Mouse (Mus musculus): ENCODE results near the gene Lef1. TPM values are rescaled to one million over a fixed set of nuclear protein-coding genes. Genes with fewer than 3 reads are reported as not detected.

Gene Lef1
- polyA plus RNA-seq, 1 experiment, result not detected

DNA sequence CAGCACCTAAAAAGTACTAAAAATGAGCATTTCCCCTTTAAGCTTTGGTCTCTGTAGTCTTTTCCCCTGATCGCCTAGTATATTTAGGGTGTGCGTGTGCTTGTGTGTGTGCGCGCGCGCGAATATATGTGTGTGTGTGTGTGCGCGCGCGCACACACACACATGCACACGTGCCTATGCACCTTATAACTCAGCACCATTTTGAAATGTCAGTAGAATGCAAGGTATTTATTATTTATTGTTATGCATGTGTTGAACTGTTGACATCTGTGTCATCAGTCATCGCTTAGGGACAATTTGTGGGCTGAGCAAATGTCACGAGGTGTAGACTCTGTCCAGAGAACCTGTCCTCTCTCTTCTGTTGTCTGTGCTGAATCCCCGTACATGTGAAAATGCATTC, 7.1 kb downstream of the Lef1 start:
- Histone ChIP-seq H3K4me3 (ENCODE audit: insufficient read depth, low read depth, low read length) (no peak overlapping the region), H3K4me1 (ENCODE audit: control insufficient read depth, insufficient read depth, insufficient read length, low read length) (no peaks in the 10 kb centered on the region; the same call in 1 of the 2 replicates), H3K27ac (replicated peaks; ENCODE audit: low read depth, low read length) (no peak overlapping the region)

DNA sequence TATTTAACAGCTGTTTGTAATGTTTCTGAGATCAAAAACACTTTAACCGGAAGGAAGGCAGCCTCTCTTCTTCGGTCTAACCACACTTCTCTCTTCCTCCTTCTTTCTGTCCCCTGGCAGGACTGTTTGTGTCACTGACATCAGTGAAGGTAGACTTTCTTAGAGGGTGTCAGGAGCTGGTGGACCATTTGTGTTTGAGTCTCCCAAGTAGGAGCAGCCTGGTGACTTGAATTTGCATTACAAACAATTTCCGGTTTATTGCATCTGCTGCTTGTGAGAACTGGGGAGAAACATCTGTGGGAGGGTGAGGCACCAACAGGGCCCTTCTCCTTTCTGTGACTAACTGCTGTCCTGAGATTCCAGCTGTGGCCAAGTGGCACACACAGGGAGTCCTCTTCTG, 7.6 kb downstream of the Lef1 start:
- Histone ChIP-seq H3K4me1 (ENCODE audit: control insufficient read depth, insufficient read depth, insufficient read length, low read length) (no peaks in the 10 kb centered on the region; the same call in 1 of the 2 replicates), H3K4me3 (ENCODE audit: insufficient read depth, low read depth, low read length) (no peak overlapping the region)

DNA sequence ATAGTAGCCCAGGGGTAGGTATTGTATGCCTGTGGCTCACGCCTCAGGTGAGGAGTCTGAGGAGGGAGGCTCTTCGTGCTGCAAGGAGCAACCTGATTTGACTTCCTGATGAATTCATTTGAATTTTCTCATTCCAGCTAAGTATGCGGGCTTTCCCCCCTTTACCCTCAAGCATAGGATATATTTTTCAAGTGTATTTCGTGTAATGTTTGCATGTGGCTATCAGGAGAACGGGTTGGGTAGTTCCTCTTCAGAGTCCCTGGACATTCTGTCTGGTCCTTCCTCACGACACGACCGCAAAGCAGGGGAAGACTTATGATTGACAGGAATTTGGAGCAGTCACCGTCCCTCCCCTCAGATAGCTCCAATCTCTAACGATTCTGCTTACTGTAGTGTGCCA, 9.2 kb downstream of the Lef1 start:
- H3K4me1 ChIP-seq (ENCODE audit: control insufficient read depth, insufficient read depth, insufficient read length, low read length), result no peaks in the 10 kb centered on the region
- H3K27ac ChIP-seq (replicated peaks; ENCODE audit: low read depth, low read length), result no peak overlapping the region

More for the DNA sequence above, 7.6 kb downstream of the Lef1 start:
- H3K27ac ChIP-seq (replicated peaks; ENCODE audit: low read depth, low read length), result no peak overlapping the region

DNA sequence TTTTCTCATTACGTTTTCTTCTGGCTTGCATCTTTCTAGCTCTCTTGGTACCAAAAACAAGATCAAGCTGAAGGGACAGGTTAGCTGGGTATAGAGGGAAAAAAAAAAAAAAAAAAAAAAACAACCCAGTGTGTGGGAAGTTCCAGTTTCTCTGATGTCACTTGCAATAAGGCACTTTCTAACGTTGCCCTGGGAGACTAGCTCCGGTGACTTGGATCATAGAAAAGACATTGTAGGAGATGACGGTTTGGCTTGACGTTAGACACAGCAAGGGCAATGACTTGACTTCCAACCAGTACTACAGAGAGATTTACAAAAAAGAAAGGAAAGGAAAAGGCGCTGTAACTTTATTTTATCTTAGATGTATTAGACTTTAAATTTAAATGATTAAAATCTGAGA, 13.2 kb downstream of the Lef1 start:
- Histone ChIP-seq H3K4me3 (ENCODE audit: insufficient read depth, low read depth, low read length) (no peak overlapping the region), H3K27ac (replicated peaks; ENCODE audit: low read depth, low read length) (no peak overlapping the region), H3K4me1 (ENCODE audit: control insufficient read depth, insufficient read depth, insufficient read length, low read length) (no peaks in the 10 kb centered on the region)

More for the DNA sequence above, 9.2 kb downstream of the Lef1 start:
- no peak overlapping the region for H3K4me3 ChIP-seq (ENCODE audit: insufficient read depth, low read depth, low read length)

DNA sequence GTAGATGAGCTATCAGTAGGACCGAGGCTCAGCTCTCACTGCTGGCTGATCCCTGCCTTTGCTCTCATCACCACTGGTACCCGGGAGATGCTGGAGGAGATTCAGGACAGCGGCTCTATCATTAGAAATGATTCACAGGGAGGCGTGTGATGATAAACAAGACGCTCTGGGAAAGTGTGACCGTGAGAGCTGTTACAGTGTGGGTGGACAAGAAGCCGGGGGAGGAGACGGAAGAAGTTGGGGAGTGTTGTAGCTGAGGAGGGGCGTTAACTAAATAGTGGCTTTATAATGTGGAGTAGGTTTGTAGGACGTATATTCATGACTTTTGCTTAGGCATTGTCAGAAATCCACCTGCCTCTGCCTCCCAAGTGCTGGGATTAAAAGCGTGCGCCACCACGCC, 15.6 kb downstream of the Lef1 start:
- Histone ChIP-seq H3K27ac (replicated peaks; ENCODE audit: low read depth, low read length) (no peak overlapping the region), H3K4me3 (ENCODE audit: insufficient read depth, low read depth, low read length) (no peak overlapping the region), H3K4me1 (ENCODE audit: control insufficient read depth, insufficient read depth, insufficient read length, low read length) (no peaks in the 10 kb centered on the region)

DNA sequence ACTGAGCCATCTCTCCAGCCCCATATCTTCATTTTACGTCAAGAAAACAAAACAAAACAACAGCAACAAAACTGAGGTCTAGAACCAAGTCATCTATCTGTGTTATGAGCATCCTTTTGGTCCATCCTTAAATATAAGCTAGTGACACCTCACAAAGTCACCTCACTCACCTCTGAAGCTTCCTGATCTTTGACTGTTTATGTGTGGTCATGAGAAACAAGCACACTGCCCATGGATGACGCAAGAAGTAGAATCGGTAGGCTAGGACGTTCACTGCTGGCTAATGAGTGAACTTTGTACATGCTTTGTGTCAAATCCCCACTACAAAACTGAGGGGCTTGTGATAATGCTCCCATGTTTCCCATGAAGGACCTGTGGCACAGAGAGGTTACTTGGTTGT, 16.2 kb downstream of the Lef1 start:
- H3K4me1 ChIP-seq (ENCODE audit: control insufficient read depth, insufficient read depth, insufficient read length, low read length), result no peaks in the 10 kb centered on the region
- no peak overlapping the region for H3K27ac ChIP-seq (replicated peaks; ENCODE audit: low read depth, low read length)
- H3K4me3 ChIP-seq (ENCODE audit: insufficient read depth, low read depth, low read length), result no peak overlapping the region

DNA sequence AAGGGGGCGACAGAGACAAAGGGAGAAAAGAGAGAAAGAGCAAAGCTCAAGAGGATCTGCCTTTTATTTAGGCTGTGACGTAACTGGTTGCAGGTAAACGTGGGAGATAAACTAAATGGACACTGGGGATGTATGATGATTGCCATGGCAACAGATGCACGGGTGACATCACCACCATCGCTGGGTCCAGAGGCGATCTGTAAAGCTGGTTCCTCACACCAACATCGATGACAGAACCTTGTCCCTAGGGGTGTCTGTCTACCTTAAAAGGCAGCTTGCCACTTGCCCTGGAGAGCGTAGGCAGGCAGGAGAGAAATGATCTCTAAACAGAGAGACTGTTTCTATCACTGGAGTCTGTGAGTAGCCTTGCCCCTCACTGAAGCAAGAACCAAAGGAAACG, 23.7 kb downstream of the Lef1 start:
- H3K27ac ChIP-seq (replicated peaks; ENCODE audit: low read depth, low read length), result no peak overlapping the region
- H3K4me3 ChIP-seq (ENCODE audit: insufficient read depth, low read depth, low read length), result no peak overlapping the region
- no peaks in the 10 kb centered on the region for H3K4me1 ChIP-seq (ENCODE audit: control insufficient read depth, insufficient read depth, insufficient read length, low read length)

DNA sequence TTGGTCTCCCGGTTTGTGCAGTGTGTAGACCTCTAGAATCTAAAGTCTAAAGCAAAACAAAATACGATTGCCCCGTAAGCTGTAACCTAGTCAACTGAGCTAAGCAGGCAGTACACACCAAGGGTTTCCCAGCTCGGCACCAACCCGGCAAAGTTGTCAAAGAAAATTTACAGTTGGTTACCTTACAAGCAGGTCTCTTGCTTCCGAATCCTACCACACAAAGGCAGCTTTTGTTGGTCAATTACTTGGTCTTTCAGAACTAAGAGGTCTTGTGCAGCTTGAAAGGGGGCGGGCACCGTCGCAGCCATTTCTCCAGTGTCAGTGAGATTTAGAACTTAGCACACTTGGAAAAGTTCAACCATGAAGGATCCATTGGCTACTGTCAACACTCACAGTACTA, 25.2 kb downstream of the Lef1 start:
- H3K4me1 ChIP-seq (ENCODE audit: control insufficient read depth, insufficient read depth, insufficient read length, low read length), result no peaks in the 10 kb centered on the region
- H3K27ac ChIP-seq (replicated peaks; ENCODE audit: low read depth, low read length), result no peak overlapping the region
- no peak overlapping the region for H3K4me3 ChIP-seq (ENCODE audit: insufficient read depth, low read depth, low read length)

DNA sequence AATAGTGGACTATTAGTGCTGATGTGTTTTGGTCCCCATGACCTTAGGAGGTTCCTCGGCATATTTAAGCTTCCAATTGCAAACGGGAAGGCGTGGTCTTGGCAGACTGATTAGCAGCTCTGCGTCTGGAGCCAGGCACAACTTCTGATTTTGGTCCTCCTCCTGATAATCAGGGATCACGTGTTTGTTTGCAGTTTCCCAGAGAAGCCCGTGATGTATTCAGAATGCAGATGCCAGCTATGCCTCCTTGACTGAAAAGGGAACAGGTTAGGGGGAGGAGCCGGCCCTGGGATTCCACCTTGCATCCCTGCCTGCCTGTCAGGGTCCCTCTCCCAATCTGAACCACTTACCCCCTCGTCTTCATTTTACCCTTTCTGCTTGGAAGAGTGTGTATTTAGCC, 26.2 kb downstream of the Lef1 start:
- Histone ChIP-seq H3K4me1 (ENCODE audit: control insufficient read depth, insufficient read depth, insufficient read length, low read length) (no peaks in the 10 kb centered on the region), H3K4me3 (ENCODE audit: insufficient read depth, low read depth, low read length) (no peak overlapping the region), H3K27ac (replicated peaks; ENCODE audit: low read depth, low read length) (no peak overlapping the region)

DNA sequence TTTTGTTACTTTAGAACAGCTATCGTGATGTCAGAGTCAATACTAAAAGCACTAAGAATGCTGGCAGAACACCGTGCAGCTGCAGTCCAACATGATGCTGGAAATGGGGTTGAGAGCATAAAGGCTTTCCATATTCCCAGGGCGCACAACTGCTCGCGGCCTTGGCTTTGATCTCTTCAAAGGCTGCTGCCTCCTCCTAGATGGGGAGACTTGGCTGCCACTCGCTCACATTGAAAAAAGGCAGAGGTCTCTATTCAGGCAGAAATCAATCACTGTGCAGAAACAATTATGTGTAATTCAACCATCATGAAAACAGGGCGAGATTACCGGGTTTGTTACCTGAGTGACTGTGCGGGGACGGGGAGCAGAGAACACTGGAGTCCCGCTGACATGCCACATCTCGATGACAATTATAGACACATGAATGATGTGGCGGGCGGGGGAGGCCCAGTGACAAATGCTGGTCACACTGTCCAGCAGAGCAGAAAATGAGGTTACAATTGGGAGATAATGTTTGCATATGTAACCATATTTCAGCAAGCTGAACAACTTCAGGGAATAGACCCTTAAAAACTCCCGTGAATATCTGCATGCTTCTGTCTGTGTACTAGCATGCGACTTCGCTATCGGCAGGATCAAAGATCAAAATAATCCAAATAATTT, 27.0 kb downstream of the Lef1 start:
- no peaks in the 10 kb centered on the region for H3K4me1 ChIP-seq (ENCODE audit: control insufficient read depth, insufficient read depth, insufficient read length, low read length)
- H3K27ac ChIP-seq (replicated peaks; ENCODE audit: low read depth, low read length), result no peak overlapping the region
- H3K4me3 ChIP-seq (ENCODE audit: insufficient read depth, low read depth, low read length), result no peak overlapping the region

DNA sequence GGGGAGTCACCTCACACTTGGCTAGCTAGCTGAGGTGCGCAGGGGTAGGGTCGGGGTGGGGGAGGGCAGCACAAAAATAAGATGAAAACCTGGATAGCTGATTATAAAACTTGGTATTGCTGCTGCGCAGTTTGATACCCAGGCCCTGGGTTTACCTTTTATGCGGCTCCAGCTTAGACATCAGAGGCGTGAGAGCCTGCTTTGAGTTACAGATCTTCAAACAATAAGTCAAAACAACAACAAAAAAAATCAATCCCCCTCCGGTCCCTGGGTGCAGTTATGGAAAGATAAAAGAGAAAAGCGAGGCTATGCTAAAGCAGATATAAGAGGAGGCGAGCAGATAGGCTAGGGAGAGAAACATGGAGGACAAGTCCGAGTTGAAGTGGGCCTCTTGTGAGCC, 28.0 kb downstream of the Lef1 start:
- Histone ChIP-seq H3K4me1 (ENCODE audit: control insufficient read depth, insufficient read depth, insufficient read length, low read length) (no peaks in the 10 kb centered on the region), H3K4me3 (ENCODE audit: insufficient read depth, low read depth, low read length) (no peak overlapping the region)

DNA sequence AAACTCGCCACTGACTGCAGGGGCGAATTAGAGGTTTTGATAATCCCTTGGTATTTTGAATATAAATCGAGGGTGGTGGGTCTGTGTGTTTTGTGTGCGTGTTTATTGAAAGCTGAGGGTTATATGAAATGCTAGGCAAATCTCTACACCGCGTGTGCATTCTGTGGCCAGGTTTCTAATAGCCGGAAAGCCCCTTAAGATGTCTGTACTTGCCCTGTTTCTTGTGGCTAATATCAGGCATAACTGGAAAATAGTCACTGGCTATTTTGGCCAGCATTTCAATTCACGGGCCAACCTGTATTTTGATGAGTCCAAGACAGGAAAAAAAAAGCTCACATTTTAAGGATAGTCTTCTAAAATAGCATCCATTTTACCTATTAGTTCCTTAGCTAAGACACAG, 28.5 kb downstream of the Lef1 start:
- H3K4me3 ChIP-seq (ENCODE audit: insufficient read depth, low read depth, low read length), result no peak overlapping the region
- no peak overlapping the region for H3K27ac ChIP-seq (replicated peaks; ENCODE audit: low read depth, low read length)
- no peaks in the 10 kb centered on the region for H3K4me1 ChIP-seq (ENCODE audit: control insufficient read depth, insufficient read depth, insufficient read length, low read length)

More for the DNA sequence above, 28.0 kb downstream of the Lef1 start:
- no peak overlapping the region for H3K27ac ChIP-seq (replicated peaks; ENCODE audit: low read depth, low read length)

DNA sequence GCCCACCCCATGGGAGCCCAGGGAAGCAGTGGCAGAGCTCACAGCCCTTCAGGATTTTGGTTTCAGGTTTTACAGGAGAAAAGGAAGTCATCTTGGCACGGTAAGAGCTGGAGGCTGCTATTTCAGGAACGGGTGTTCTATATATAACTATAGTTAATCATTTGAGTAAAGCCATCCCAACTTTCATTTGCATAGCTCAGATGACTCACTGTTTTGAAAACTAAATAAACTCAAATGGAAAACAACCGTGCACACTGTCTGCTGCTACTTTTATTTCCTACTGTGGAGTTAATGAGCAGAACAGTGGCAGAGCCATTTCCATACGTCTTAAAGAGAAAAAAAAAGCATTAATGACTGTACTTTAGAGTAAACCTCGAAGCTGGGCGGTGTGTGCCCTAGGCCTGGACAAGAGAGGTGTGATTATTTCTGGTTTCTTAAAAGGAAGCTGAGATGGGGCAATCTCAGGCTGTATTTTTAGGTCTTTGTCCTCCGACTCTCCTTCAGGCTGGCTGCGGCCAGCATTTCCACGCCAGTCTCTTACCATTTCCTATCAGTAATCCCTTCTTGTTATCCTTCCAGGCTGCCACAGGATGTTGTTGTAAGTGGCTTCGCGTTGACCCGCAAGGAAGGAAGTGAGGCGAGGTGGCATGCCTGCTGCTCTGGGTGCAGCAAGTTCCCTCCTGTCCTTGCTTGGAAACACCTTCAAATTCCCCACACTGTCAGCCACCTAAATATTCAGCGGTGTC, 29.2 kb downstream of the Lef1 start:
- Histone ChIP-seq H3K4me1 (ENCODE audit: control insufficient read depth, insufficient read depth, insufficient read length, low read length) (no peaks in the 10 kb centered on the region), H3K27ac (replicated peaks; ENCODE audit: low read depth, low read length) (no peak overlapping the region), H3K4me3 (ENCODE audit: insufficient read depth, low read depth, low read length) (no peak overlapping the region)

DNA sequence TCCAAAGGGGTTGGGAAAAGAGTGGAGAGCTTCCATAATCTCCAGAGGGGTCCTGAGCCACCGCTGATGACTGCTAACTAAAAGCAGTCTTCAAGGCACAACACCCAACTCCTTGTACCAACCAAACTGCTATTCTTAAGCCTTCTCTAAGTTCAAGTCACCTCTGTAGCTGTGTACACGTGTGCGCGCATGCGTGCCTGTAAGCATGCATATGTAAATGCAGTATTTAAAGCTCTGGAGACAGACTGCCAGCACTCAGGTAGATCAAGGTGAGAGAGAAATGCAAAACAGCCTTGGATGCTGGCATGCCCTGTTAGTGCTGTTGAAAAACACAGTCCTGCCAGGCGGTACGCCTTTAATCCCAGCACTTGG, 29.8 kb downstream of the Lef1 start:
- Histone ChIP-seq H3K4me3 (ENCODE audit: insufficient read depth, low read depth, low read length) (no peak overlapping the region), H3K4me1 (ENCODE audit: control insufficient read depth, insufficient read depth, insufficient read length, low read length) (no peaks in the 10 kb centered on the region), H3K27ac (replicated peaks; ENCODE audit: low read depth, low read length) (no peak overlapping the region)

DNA sequence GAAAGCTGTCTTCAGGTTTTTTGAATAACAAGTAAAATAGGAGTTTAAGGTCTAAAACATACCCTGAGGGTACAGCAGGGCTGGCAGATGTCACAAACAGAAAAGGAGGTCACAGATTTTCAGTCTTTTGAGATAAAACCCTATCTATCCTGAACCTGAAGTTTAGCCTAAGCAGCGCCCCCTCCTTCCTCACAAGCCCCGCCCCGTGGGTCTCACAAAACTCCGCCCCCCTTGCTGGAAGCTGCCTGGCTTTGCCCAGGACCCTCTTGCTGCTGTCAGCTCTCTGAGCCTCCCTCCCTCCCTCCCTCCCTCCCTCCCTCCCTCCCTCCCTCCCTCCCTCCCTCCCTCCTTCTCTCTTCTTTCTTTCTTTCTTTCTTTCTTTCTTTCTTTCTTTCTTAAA, 31.3 kb downstream of the Lef1 start:
- no peaks in the 10 kb centered on the region for H3K4me1 ChIP-seq (ENCODE audit: control insufficient read depth, insufficient read depth, insufficient read length, low read length)
- H3K27ac ChIP-seq (replicated peaks; ENCODE audit: low read depth, low read length), result no peak overlapping the region
- no peak overlapping the region for H3K4me3 ChIP-seq (ENCODE audit: insufficient read depth, low read depth, low read length)

DNA sequence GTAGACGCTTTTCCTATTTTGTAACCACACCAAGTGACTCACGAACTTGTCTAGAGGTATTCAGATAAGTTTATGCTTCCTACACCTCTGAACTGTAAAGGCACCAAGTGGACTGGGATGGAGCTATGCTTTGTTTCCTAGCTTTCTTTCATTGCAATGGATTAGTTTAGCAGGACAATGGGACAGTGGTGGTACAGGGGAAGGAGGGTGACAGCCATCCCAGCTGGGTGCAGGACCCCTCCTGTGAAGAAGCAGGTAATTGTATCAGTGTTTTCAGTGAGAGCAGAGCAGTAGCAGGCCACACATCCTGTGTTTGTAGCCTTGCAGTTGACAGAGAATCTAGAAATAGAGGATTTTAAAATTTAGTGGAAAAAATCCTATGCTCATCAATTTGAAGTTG, 34.0 kb downstream of the Lef1 start:
- H3K4me3 ChIP-seq (ENCODE audit: insufficient read depth, low read depth, low read length), result no peak overlapping the region

More for the DNA sequence above, 34.0 kb downstream of the Lef1 start:
- H3K4me1 ChIP-seq (ENCODE audit: control insufficient read depth, insufficient read depth, insufficient read length, low read length), result no peaks in the 10 kb centered on the region
- no peak overlapping the region for H3K27ac ChIP-seq (replicated peaks; ENCODE audit: low read depth, low read length)
